Mouse (Mus musculus): ENCODE results near the gene Myzap. TPM values are rescaled to one million over a fixed set of nuclear protein-coding genes. Genes with fewer than 3 reads are reported as not detected.

Gene Myzap
- polyA plus RNA-seq, 1 experiment: 2.7 TPM

GRCm38 (mm10) chr9:71628921-71629320, 36.8 kb upstream of the Myzap start:
- Histone ChIP-seq H3K4me1 (ENCODE audit: control insufficient read depth, insufficient read depth, low read length) (no peaks in the 10 kb centered on the region), H3K9ac (ENCODE audit: low read depth, poor library complexity, severe bottlenecking) (no peak overlapping the region), H3K9me3 (replicated peaks; ENCODE audit: control insufficient read depth, insufficient read depth, low read length, poor library complexity, severe bottlenecking) (no peaks in the 10 kb centered on the region), H3K36me3 (ENCODE audit: control insufficient read depth, insufficient read depth, low read length, poor library complexity, severe bottlenecking) (no peaks in the 10 kb centered on the region), H3K4me3 (ENCODE audit: low read depth, low read length) (no peak overlapping the region), H3K27me3 (ENCODE audit: control insufficient read depth, insufficient read depth, low read length, poor library complexity, severe bottlenecking) (no peaks in the 10 kb centered on the region), H3K27ac (ENCODE audit: insufficient read depth, low read length) (no peak overlapping the region)
- TF ChIP-seq EP300 (IDR thresholded peaks at IDR 0.05; ENCODE audit: insufficient read depth, low read depth, low read length): no peak
- TF ChIP-seq CTCF (IDR thresholded peaks at IDR 0.05; ENCODE audit: low read depth, low read length): no peak
- TF ChIP-seq POLR2A (IDR thresholded peaks at IDR 0.05; ENCODE audit: insufficient read depth, low read length): no peak

DNA sequence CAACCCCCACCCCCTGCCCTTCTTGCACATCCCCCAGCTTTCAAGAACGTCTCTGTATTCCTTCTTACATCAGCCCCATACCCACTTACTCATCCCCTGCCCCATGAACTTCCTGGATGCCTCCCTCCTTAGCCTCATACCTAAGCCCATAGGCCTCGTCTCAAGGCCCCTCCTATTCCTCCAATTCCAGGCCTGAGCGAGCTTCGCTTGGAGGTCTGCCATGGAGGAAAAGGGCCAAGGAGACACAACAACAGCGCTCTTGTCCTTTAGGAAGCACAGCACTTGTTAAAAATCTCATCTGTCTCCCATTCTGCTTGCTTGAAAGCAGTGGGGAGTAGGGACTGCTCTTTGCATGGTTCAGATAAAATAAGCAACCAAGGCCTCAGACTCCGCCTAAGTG, 36.1 kb upstream of the Myzap start:
- no peaks in the 10 kb centered on the region for H3K27me3 ChIP-seq (ENCODE audit: control insufficient read depth, insufficient read depth, low read length, poor library complexity, severe bottlenecking)
- H3K9me3 ChIP-seq (replicated peaks; ENCODE audit: control insufficient read depth, insufficient read depth, low read length, poor library complexity, severe bottlenecking): no peaks in the 10 kb centered on the region
- no peak overlapping the region for H3K4me3 ChIP-seq (ENCODE audit: low read depth, low read length)
- no peaks in the 10 kb centered on the region for H3K4me1 ChIP-seq (ENCODE audit: control insufficient read depth, insufficient read depth, low read length)
- no peaks in the 10 kb centered on the region for H3K36me3 ChIP-seq (ENCODE audit: control insufficient read depth, insufficient read depth, low read length, poor library complexity, severe bottlenecking)
- H3K9ac ChIP-seq (ENCODE audit: low read depth, poor library complexity, severe bottlenecking): no peak overlapping the region
- H3K27ac ChIP-seq (ENCODE audit: insufficient read depth, low read length): no peak overlapping the region
- TF ChIP-seq POLR2A (IDR thresholded peaks at IDR 0.05; ENCODE audit: insufficient read depth, low read length) (no peak), EP300 (IDR thresholded peaks at IDR 0.05; ENCODE audit: insufficient read depth, low read depth, low read length) (no peak)

DNA sequence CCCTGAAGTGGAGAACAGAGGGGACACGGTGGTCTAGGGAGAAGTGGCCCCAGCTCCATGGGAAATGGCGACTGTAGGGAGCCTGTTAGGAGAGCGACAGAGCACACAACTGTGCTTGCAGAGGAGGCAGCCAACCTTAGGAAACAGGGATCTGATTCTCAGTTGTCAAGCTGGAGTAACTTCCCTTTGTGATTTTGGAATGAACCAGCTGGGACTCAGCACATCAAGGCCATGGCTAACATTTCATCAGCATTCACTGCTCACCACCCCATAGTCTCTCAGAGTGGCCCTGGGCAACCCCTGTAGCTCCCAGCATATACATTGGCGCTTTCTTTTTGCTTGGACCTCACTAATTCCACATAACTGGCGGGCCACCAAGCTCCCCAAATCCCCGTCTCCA, 33.8 kb upstream of the Myzap start:
- Histone ChIP-seq H3K9me3 (replicated peaks; ENCODE audit: control insufficient read depth, insufficient read depth, low read length, poor library complexity, severe bottlenecking) (peaks cover 4% of the 10 kb centered on the region; the same call in 1 of the 2 replicates), H3K4me3 (ENCODE audit: low read depth, low read length) (no peak overlapping the region), H3K27me3 (ENCODE audit: control insufficient read depth, insufficient read depth, low read length, poor library complexity, severe bottlenecking) (no peaks in the 10 kb centered on the region), H3K36me3 (ENCODE audit: control insufficient read depth, insufficient read depth, low read length, poor library complexity, severe bottlenecking) (no peaks in the 10 kb centered on the region), H3K9ac (ENCODE audit: low read depth, poor library complexity, severe bottlenecking) (no peak overlapping the region), H3K27ac (ENCODE audit: insufficient read depth, low read length) (no peak overlapping the region), H3K4me1 (ENCODE audit: control insufficient read depth, insufficient read depth, low read length) (no peaks in the 10 kb centered on the region)
- TF ChIP-seq POLR2A (IDR thresholded peaks at IDR 0.05; ENCODE audit: insufficient read depth, low read length) (no peak), CTCF (IDR thresholded peaks at IDR 0.05; ENCODE audit: low read depth, low read length) (no peak), EP300 (IDR thresholded peaks at IDR 0.05; ENCODE audit: insufficient read depth, low read depth, low read length) (no peak)

DNA sequence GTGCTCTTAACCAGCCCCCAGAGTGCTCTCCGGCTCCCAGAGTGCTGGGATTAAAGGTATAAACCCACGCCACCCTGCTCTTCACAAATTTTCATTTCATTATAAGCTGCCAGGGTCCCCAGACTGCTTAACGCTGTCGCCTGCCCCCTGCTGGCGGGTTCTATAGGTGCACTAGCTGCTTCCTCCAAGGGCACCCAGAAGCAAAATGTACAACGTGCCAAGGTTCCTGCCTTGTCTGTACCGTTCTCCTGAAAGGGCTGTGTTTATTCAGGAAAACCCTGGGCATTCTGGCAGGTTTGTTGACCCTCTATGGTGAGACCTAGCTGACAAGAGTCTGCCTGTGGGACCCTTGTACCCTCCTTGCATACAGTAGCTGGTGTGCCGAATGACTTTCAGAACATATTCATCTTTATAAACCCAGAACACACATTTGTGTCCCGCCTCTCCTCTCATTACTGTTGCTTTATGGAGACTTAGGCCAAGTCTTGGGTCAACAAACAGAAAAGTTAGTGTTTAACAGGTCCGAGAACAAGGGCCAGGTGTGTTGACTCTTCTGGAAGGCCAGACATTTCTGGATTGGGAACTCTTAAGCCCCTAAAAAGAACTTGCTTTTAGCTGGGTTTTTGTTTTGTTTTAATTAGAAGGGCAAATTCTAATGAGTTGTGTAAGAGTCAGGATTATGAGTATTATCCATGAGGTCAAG, 32.8 kb upstream of the Myzap start:
- no peak overlapping the region for H3K4me3 ChIP-seq (ENCODE audit: low read depth, low read length)
- H3K27me3 ChIP-seq (ENCODE audit: control insufficient read depth, insufficient read depth, low read length, poor library complexity, severe bottlenecking): no peaks in the 10 kb centered on the region
- no peak overlapping the region for H3K27ac ChIP-seq (ENCODE audit: insufficient read depth, low read length)
- H3K36me3 ChIP-seq (ENCODE audit: control insufficient read depth, insufficient read depth, low read length, poor library complexity, severe bottlenecking): no peaks in the 10 kb centered on the region
- TF ChIP-seq CTCF (IDR thresholded peaks at IDR 0.05; ENCODE audit: low read depth, low read length) (peak; percentile 74), POLR2A (IDR thresholded peaks at IDR 0.05; ENCODE audit: insufficient read depth, low read length) (no peak), EP300 (IDR thresholded peaks at IDR 0.05; ENCODE audit: insufficient read depth, low read depth, low read length) (no peak)
- H3K4me1 ChIP-seq (ENCODE audit: control insufficient read depth, insufficient read depth, low read length): no peaks in the 10 kb centered on the region
- no peak overlapping the region for H3K9ac ChIP-seq (ENCODE audit: low read depth, poor library complexity, severe bottlenecking)
- peaks cover 8% of the 10 kb centered on the region for H3K9me3 ChIP-seq (replicated peaks; ENCODE audit: control insufficient read depth, insufficient read depth, low read length, poor library complexity, severe bottlenecking)

- Histone ChIP-seq H3K4me3 (ENCODE audit: low read depth, low read length) (no peak overlapping the region), H3K4me1 (ENCODE audit: control insufficient read depth, insufficient read depth, low read length) (no peaks in the 10 kb centered on the region), H3K27me3 (ENCODE audit: control insufficient read depth, insufficient read depth, low read length, poor library complexity, severe bottlenecking) (no peaks in the 10 kb centered on the region), H3K36me3 (ENCODE audit: control insufficient read depth, insufficient read depth, low read length, poor library complexity, severe bottlenecking) (no peaks in the 10 kb centered on the region), H3K9me3 (replicated peaks; ENCODE audit: control insufficient read depth, insufficient read depth, low read length, poor library complexity, severe bottlenecking) (peaks cover 11% of the 10 kb centered on the region), H3K27ac (ENCODE audit: insufficient read depth, low read length) (no peak overlapping the region), H3K9ac (ENCODE audit: low read depth, poor library complexity, severe bottlenecking) (no peak overlapping the region)
- TF ChIP-seq POLR2A (IDR thresholded peaks at IDR 0.05; ENCODE audit: insufficient read depth, low read length) (no peak), CTCF (IDR thresholded peaks at IDR 0.05; ENCODE audit: low read depth, low read length) (peak; percentile 81)
Observed at GRCm38 (mm10) chr9:71623871-71624569, 31.9 kb upstream of the Myzap start.

DNA sequence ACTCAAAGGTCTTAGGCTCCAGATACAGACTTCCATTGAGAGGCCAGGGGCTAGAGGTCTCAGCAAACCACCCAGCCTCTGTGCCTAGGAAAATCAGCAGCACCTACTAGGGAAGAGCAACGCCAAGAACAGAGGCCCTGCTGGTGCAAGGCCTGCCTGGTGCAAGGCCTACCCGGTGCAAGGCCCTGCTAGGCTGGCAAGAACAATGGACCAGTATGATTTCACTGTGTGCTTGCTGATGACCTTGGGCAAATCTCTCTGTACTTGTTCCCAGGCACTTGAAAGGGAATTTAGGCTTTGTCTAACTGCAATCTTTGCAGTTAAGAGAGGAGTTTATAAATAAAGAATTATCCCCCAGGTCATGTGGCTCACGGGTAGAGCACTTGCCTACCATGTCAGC, 30.4 kb upstream of the Myzap start:
- no peak overlapping the region for H3K27ac ChIP-seq (ENCODE audit: insufficient read depth, low read length)
- H3K4me1 ChIP-seq (ENCODE audit: control insufficient read depth, insufficient read depth, low read length): no peaks in the 10 kb centered on the region
- H3K9ac ChIP-seq (ENCODE audit: low read depth, poor library complexity, severe bottlenecking): no peak overlapping the region
- H3K9me3 ChIP-seq (replicated peaks; ENCODE audit: control insufficient read depth, insufficient read depth, low read length, poor library complexity, severe bottlenecking): peaks cover 11% of the 10 kb centered on the region
- no peak for TF ChIP-seq POLR2A (IDR thresholded peaks at IDR 0.05; ENCODE audit: insufficient read depth, low read length)
- TF ChIP-seq CTCF (IDR thresholded peaks at IDR 0.05; ENCODE audit: low read depth, low read length): no peak
- TF ChIP-seq EP300 (IDR thresholded peaks at IDR 0.05; ENCODE audit: insufficient read depth, low read depth, low read length): no peak
- no peaks in the 10 kb centered on the region for H3K36me3 ChIP-seq (ENCODE audit: control insufficient read depth, insufficient read depth, low read length, poor library complexity, severe bottlenecking)
- H3K4me3 ChIP-seq (ENCODE audit: low read depth, low read length): no peak overlapping the region
- H3K27me3 ChIP-seq (ENCODE audit: control insufficient read depth, insufficient read depth, low read length, poor library complexity, severe bottlenecking): no peaks in the 10 kb centered on the region
